Mouse (Mus musculus) CH12.LX (cell line): ENCODE results near the gene Ceacam9.
"Not testable (repeated sequence)": the region's sequence is repeated elsewhere in the genome, so short reads cannot be mapped to it uniquely, and the experiment has no call there.

Experiments used
- CTCF ChIP-seq, 2 experiments: IDR thresholded peaks in 1 of 2; conservative IDR thresholded peaks in 1 of 2; 2 replicates each; pipeline ENCODE4 v1.5.1; 2011 to 2012; ENCODE audit warnings: low read depth in 2 of 2, low read length in 2 of 2, improper control_type of control experiment in 1 of 2, inconsistent platforms in 1 of 2, mild to moderate bottlenecking in 1 of 2, moderate library complexity in 1 of 2
- ELF1 ChIP-seq: IDR thresholded peaks from 2 replicates; pipeline ENCODE4 v1.6.1; 2014; ENCODE audit warnings: low read depth, mild to moderate bottlenecking, inconsistent platforms, low read length, improper control_type of control experiment
- EP300 ChIP-seq: IDR thresholded peaks from 2 replicates; pipeline ENCODE4 v1.6.1; 2011; ENCODE audit warnings: low read length, improper control_type of control experiment
- MAX ChIP-seq: IDR thresholded peaks from 2 replicates; pipeline ENCODE4 v1.6.1; 2011; ENCODE audit warnings: low read length, improper control_type of control experiment
- MYC ChIP-seq: IDR thresholded peaks from 2 replicates; pipeline ENCODE4 v1.6.1; 2011; ENCODE audit warnings: low read depth, mild to moderate bottlenecking, improper control_type of control experiment, low read length
- NRF1 ChIP-seq: IDR thresholded peaks from 2 replicates; pipeline ENCODE4 v1.6.1; 2014; ENCODE audit warnings: low read depth, mild to moderate bottlenecking, inconsistent platforms, low read length, improper control_type of control experiment, moderate library complexity
- POLR2A ChIP-seq: IDR thresholded peaks from 2 replicates; pipeline ENCODE4 v1.6.1; 2011; ENCODE audit warnings: low read depth, mild to moderate bottlenecking, improper control_type of control experiment, low read length
- TCF12 ChIP-seq: IDR thresholded peaks from 2 replicates; pipeline ENCODE4 v1.6.1; 2014; ENCODE audit warnings: low read depth, mild to moderate bottlenecking, inconsistent platforms, low read length, improper control_type of control experiment
- USF1 ChIP-seq: IDR thresholded peaks from 2 replicates; pipeline ENCODE4 v1.6.1; 2014; ENCODE audit warnings: low read depth, mild to moderate bottlenecking, inconsistent platforms, low read length, improper control_type of control experiment
- ZKSCAN1 ChIP-seq: IDR thresholded peaks from 2 replicates; pipeline ENCODE4 v1.6.1; 2012; ENCODE audit warnings: low read depth, inconsistent platforms, low read length, improper control_type of control experiment, borderline replicate concordance

- not testable (repeated sequence) for TF ChIP-seq MYC; CTCF (conservative IDR thresholded peaks at IDR 0.05 in 1 of 2, IDR thresholded peaks at IDR 0.05 in 1 of 2; ENCODE audit: low read depth in 2 of 2, low read length in 2 of 2); TCF12; USF1; EP300; MAX; ELF1; ZKSCAN1; POLR2A; NRF1
Measured at GRCm38 (mm10) chr7:16674699-16675098, 47.0 kb upstream of the Ceacam9 start.
